Mouse (Mus musculus) frontal cortex, postnatal 14 days (tissue): ENCODE measurements around the gene Gm13199.

ENCODE experiments used
- DNase-seq, 2 experiments: peaks; one replicate each; pipeline ENCODE4 v3.0.0; 2022; ENCODE audit warnings: low spot score in 2 of 2

Gm13199 gene

DNA sequence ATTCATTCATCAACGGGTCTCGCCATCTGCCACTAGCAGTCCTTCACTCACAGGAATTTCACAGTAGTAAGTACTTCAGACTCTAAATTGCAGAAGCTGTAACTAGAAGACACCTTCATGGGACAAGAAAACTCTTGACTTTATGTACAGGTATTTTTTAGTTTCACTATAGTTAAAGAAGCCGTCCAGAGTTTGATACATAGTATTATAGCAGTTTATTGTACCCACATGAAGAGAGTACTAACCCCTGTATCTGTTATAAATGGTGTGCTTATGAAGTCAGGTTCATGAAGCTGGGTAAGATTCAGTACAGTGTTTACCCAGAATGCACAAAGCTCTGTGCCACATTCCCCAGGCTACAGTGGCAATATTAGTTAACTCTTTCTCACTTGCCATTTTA is at the start of gene Gm13199:
TSS of gene Gm13199 (minus strand) at position 101 of the 400 bp plus-strand sequence.
- DNase-seq = no peak

DNA sequence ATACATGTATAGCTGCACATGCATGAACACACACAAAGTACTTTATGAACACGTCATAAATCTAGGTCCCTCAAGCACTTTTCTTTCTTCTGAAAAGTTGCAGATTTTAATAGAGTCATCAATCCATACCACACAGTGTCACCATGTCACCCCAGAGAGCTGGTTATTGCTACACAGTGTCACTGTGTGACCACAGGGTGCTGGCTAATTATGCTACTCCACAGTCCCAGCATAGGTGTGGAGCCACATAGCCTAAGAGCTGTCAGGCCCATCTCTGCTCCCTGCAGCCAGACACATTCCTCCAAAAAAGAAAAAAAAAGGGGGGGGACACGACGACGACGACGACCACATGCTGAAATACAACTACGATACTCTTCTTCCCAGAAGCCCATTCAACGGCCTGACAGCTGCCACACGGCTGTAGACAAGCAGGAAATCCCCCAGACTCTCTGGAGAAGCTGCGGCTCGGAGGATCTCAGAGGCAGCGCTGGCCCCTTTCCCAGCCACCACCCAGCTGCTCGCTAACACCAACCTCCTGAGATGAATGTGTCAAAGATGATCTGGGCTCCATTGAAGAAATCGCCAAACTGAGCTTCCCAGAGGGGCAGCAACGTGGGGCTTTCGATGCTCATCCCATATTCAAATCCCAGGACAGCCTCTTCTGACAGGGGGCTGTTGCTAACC is 48.7 kb upstream of the Gm13199 start:
- DNase-seq = peak in 1 of 2 experiments; percentile 15

DNA sequence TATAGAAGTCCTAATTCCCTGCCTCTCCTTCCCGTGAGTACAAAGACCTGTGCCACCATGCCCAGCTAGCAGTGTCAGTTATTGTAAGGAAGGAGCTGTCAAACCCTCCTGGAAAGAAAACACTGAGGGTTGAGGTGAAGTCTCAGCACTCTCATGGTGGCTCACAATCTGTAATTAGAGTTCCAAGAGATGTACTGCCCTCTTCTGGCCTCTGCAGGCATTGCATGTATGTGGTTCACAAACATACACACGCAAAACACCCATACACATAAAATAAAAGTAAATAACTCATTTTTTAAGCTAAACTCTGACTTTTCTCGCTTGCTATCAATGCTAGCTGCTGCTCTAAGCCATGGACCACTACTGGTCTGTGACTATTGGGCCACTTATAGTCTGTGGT is 43.9 kb upstream of the Gm13199 start:
- DNase-seq = no peak

DNA sequence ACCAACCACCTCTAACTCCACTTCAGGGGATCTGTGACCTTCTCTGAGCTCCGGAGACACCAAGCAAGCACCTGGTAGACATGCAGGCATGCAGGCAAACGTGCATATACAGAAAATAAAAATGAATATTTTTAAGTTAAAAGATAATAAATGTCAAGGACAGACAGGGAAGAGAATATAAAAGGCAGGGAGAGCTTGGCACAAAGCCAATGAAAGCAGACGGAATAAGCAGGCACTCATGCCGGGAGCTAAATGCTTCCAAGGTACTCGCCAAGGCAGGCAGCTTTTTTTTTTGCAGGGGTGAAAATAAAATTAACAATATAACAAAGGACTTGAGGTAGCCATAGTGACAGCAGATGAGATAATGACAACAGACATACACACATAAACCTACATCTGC is 43.4 kb upstream of the Gm13199 start:
- peak in 1 of 2 experiments; percentile 12 for DNase-seq

DNA sequence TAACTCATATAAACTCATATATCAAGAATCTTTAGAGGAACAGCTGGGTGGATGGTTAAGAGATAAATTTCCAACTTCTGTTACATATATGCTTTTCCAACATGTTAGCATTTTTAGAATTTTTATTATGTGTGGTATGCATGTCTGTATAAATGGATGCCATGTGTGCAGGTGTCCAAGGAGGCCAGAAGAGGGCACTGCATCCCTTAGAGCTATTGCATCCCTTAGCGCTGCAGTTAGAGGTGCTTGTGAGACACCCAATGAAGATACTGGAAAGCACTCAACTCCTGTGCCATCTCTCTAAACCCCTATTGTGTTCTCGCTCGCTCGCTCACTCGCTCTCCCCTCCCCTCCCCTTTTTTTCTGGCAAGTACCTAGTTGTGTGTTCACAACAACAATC is 37.4 kb upstream of the Gm13199 start:
- no peak for DNase-seq

DNA sequence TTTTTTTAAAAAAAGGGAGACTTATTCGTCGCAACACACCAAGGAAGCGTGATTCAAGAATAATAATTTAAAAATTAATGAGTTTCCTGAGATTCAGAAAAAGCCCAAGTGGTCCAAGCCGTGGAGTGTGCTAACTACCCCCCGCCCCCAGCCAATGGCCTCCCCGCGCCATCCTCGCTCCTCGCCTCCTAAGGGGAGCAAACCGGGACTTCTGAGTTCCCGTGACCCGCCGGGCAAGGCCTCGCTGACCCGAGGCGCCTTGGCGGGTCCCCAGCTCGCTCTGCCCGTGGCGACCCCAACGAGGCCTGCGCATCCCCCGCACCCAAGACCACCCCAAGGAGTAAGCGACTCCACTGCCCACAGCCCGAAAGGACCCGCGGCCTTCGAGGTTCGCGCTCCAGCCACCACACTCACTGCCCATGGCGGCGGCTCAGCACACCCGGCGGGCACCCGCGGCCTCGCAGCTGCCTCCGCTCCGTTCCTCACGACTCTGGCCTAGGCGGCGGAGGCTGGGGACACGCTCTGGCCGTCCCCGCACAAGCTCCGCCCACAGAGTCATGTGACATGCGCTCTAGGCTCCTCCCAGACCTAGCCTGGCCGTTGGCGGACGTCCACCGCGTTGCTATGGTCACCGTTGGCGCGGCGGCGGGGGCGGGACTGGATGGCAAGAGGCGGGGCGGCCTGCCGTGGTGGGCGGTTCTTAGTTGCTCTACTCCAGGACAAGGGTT is 32.3 kb upstream of the Gm13199 start, which contains the start of gene Sec61a2:
TSS of gene Sec61a2 (minus strand) at position 590 of the 728 bp plus-strand sequence.
- DNase-seq = peak; percentile 94 to 99

DNA sequence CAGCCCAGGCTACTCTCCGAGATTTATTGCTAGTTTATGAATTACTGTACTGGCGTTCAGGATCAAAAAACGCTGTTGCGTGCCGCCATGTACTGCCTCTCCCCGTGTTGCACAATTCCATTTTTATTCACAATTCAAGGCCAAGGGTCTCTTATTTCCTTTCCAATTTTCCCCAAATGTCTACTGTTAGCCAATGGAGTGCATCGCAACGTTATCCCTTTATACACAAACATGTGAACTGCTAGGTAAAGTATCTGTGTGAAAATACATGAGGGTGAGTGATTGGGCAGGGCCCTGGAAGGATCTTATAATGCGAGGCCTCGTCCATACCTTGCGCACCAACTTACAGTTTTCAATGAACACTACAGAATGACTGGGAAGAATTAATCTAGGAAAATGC is 31.6 kb upstream of the Gm13199 start:
- no peak for DNase-seq

DNA sequence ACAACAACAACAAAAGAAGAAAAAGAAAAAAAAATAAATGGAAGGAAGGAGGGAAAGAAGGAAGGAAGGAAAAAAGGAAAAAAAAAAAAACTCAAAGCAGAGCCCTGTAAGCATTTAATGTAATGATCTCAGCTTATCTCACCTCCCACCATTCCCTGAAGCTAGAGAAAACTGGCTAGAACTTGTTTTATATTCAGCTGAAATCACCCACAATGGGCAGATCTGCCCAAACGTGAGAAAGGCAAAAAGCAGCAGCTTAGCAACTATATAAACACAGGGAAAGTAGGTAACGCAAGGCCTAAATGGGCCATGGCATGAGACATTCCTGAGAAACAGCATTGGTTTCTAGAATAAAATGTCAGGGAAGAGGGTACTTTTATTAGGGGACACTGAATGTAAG is 26.7 kb upstream of the Gm13199 start:
- no peak for DNase-seq

DNA sequence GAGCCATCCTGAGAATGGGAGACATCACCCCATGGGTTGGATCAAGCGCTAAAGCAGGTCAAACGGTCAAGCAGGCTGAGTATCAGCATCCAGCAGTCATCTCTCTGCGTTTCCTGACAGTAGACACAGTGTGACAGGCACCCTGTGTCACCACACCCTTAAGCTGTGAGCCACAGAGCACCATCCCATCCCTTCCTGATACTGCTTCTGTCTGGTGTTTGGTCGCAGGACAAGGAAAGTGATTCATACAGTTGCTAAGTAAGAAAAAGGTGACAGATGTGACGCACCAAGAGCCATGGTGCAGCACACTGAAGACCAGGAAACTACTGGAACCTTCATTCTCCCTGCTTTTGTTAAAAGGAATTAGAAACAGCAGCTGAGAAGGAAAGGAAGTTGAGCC is 26.1 kb upstream of the Gm13199 start:
- no peak for DNase-seq

DNA sequence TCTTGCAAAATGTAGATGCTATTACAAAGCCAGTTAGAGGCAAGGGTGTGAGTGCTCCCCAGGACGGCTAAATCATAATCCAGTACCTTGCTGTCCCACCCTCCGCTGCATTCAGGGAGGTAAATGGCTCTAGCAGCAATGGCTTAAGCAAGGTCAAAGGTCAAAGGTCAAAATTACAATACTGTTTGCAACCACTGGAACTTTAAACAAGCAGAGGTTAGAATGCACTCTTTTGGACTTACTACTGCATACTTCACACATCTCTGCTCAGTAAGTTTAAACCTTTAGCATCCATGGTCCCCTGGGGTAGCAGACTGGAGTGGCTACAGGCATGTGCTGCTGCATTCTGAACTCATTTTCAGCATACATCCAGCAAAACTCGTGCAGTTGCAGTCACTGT is 14.7 kb upstream of the Gm13199 start:
- no peak for DNase-seq

DNA sequence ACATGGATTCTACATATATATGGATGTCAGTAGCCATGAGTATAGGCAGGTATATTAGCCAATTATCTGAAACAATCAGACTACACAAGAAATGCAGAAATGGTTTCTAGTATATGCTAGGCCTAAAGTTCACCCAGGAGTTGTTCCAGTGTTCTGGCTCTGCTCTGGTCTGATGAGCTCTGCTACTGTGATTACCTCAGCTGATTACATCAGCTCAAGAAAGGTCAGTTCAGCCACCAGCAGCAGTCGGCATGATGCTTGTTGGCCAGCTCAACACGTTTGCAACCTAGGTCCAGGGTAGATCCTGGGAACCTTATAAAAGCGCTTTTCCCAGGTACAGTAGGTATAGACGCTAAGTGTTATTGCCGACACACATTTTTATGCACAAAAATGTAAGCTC is 7.0 kb upstream of the Gm13199 start:
- DNase-seq = no peak

DNA sequence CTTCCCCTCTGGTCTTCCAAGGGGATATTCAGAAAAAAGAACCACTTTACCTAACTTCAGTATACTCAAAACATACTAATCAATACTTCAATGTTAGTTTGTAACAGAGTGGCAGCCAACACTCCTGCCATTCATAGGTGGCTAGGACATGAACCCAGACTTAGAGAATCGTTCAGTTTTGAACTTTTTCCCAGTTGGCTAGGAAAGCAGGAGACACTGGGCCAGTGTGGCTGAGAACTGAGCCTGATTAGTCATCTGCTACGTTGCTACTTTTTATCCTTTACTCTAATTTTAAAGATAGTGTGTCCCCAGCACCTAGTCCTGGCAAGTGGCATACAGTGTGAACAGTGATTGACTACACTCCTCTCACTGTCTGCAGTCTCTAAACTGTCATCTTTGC is 4.9 kb upstream of the Gm13199 start:
- no peak for DNase-seq

DNA sequence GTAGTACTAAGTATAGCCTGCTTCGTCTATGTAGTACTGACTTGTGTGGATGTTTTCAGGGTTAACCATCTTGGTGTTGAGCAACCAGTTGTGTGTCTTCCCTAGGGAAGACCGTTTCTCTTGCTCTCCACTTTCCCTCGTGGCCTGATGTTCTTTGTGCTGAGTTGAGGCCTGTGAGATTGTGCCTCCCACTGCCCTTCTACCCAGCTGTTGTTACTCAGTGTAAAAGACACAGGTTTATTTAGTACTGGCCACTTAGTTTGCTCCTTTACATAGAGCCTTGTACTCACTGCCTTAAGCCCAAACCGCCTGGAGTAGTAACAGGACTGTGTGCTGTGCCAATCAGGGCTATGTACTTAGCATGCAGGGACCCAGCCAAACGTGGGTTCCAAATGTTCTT is 10.9 kb downstream of the Gm13199 start:
- DNase-seq = no peak

DNA sequence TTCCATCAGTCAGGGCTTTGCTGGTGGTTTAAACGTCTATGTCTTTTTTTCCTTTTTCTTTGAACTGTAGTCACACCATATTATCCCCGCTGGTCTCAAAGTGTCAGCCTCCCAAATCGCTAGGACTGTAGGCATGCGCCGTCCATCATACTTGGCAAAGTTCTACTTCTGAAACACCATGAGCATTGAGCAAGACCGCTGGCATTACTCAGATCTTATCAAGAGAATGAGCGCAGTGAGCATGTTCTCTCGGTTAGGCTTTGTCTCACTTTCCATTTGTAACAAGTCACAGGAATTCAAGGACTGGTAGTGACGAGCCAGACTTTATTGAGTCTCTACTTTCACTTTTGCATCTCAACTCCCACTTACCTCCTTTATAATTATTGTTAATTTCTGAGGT is 11.6 kb downstream of the Gm13199 start:
- DNase-seq = no peak

DNA sequence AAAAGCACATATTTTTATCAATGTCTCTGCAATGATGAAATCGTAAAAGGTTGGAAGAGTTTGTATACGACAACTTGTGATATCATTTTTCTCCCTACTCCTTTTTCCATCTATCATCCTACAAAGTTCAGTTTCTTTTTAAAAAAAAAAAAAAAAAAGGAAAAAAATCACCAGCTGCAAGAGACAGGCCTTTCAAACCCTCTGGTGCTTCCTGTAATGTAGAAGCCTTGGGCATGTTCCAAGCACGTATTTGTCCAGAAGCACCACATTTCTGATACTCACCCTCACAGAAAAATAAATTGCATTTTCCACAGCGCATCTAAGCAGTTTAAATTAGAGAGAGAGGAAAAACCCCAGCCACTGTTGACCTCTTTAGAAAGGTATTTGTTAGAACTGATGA is 16.9 kb downstream of the Gm13199 start:
- DNase-seq = no peak

DNA sequence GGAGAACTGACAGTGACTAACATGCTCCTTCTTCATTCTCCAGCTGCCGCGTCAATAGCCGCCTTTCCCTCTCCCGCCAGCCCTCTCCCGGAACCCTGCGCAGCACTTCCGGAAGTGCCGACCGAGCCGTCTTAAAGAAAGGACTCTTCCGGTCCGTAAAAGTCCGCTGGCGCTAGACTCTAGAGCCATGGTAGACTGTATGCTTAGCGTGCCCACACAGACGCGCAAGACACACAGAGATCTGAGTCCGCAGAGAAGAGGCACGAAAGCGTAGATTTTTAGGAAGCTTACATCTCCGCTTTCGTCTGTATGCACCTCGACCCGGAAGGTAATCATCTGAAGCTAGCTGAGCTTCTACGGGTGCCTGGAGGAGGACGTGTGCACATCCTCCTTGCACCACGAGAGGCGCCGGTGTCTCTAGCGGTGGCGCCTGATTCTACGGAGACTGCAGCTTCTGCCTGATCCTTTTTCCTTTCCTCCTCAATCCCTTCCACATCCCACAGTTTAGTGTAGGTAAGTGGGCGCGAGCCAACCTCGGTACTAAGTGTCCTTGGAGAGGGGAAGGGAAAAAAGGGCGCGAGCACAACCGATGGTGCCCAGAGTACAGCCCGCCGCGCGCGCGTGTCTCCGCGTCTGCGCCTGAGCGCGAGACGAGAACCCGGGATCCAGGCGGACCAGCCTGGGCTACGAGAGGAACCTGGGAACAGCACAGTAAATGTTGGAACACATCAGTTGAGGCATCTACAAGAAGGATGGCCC is 17.7 kb downstream of the Gm13199 start, which contains the start of the genes Nudt5 and Cdc123:
TSS of gene Nudt5 (plus strand) at position 147 of the 759 bp plus-strand sequence.
TSS of gene Cdc123 (minus strand) at position 292 of the 759 bp plus-strand sequence.
- DNase-seq = peak; percentile 87 to 88

DNA sequence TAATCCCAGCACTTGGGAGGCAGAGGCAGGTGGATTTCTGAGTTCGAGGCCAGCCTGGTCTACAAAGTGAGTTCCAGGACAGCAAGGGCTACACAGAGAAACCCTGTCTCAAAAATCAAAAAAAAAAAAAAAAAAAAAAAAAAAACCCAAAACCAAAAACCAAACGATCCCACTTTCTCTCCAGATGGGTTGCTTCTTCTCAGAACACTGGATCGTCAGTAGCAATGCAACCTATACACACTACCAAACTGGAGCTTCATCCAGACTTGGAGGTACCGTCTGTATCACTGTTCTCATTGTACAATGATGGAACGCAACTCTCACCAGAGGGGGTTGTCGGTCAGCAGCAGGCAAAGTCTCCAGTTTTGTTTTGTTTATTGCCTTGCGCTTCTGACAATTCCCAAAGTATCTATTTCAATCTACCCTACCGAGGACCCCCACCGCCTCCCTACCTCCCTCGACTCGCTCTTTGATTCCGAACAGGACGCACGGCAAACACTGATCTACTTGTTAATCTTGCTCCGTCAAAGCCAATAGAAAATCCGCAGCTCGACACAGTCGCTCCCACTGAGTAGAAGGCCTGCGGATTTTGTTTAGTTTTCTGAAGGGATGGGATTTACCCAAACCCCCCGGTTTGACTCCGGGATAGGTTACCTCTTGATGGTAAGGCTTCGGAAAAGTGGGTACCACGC is 18.4 kb downstream of the Gm13199 start:
- no peak for DNase-seq

DNA sequence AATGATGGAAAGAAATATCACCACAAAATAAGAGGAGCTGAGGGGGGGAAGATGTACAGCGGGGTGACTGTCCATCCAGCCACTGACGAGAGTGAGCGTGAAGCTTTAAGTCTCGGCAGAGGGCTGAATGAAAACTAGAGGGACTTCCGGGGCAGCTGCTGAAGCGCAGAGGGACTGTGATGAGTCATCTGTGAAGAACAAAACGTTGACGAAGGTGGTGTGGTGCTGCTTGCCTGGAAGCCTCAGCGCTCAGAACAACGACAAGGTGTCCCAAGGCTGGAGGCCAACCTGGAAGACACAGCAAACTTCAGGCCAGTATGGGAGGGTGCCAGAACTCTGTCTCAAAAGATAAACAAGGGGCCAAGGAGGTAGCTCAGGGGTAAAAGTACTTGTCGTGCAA is 21.9 kb downstream of the Gm13199 start:
- DNase-seq = no peak

DNA sequence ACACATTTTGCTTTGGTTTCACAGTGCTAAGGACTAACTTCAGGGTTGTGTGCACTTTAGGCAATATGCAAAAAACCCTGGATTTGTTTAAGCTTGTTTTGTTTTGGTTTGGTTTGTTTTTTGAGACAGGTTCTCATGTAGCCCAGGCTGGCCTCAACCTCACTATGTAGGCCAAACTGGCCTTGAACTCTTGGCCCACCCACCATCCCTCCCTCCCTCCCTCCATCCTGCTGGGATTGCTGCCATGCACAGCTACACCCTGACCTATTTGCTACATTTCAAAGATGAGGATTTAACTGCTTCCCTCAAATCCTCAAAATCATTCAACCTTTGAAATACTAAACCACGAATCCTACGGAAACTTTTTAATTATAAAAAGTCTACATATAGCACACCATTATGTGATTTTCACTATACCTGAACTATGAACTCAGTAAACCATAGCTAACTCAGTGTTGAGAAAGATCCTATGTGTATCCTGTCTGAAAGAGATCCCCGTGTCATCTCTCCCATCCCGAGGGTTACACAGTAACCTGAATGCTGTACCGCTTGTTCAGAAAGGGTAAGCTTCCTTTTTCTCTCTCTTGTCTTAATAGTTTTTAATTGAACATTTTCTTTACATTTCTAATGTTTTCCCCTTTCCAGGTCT is 37.3 kb downstream of the Gm13199 start:
- DNase-seq = no peak

DNA sequence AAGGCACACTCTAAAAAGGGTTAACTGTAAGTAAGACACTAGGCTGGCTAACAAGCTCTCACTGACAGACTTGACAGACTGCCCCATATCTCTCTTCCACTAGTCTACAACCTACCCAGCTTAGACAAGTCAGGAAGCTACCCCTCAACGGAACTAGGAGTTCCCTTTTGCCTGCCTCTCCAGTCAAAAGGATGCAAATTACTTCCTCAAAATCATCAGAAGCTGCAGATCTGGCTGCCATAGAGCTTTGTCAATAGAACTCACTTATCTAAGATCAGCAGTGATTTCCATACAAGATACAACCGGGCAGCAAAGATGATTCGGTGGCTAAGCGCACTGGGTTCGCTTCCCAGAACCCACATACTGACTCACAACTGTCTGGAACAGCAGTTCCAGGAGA is 38.0 kb downstream of the Gm13199 start:
- DNase-seq = no peak

DNA sequence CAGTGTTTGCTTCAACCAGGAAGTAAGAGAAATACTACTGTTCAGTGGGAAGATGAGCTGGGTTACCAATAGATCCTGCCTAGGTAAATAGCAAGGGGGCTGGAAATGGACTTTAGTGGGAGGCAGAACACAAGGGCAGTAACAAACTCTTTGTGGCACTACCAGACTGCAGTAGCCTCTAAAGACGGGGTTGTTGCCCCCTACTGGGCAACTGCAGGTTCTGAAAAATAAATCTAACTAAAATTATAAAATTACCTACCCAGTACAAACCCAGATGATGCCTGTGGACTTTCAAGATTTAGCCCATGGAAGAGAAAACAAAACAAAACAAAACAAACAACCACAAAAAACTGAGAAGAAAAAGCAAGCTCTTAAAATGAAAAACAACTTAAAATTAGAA is 38.5 kb downstream of the Gm13199 start:
- DNase-seq = no peak
